Comparison of ENCODE assay signal across 16 mouse cellular contexts in the genomic region with DNA sequence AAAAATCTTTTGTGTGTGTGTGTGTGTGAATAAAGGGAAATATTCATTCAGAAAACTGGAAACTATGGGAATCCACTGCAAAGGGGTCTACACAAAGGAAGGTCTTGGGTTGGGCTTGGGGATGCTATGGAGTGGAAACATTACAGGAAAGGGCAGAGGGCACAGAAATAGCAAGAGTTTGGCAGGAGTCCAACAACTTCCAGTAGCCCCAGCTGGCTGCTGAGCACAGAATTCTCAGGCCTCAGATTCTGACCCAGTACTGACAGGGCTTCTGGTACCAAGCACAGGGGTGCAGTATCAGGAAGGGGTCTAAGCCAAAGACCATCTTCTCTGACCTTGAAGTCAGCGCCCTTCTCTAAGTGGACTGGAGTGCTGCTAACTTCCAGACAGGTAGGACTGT.
DNase-seq lines count a peak whose midpoint lies in the region; ATAC-seq and TF ChIP-seq lines count a peak whose summit lies in the region.
"Had no signal": no experiment of that assay in that cellular context is flagged by ENCODE, and none has a peak within 500 bp of the region (broad histone marks: within the 10 kb centered on the region; RNA-seq: fewer than 3 reads in every experiment).

No protein-coding gene starts in this region.

- H3K9me3 ChIP-seq in heart, embryonic 10.5 days = no peaks in the 10 kb centered on the region
- H3K9me3 ChIP-seq in lung, embryonic 14.5 days (ENCODE audit: low read depth, low read length) = no peaks in the 10 kb centered on the region
- no peaks in the 10 kb centered on the region for H3K9me3 ChIP-seq in forebrain, embryonic 15.5 days
- H3K9me3 ChIP-seq: embryonic facial prominence, embryonic 15.5 days; forebrain, embryonic 13.5 days; G1E; hindbrain, embryonic 13.5 days had no signal

- intact Hi-C loops in heart, adult 2 months (cut with DNase I) = no loop called here

- no peaks in the 10 kb centered on the region for H3K36me3 ChIP-seq in heart, embryonic 10.5 days
- no peaks in the 10 kb centered on the region for H3K36me3 ChIP-seq in heart, adult 2 months (ENCODE audit: control insufficient read depth, insufficient read depth, low read length)
- H3K36me3 ChIP-seq in lung, embryonic 14.5 days (ENCODE audit: insufficient read depth) = no peaks in the 10 kb centered on the region
- no peaks in the 10 kb centered on the region for H3K36me3 ChIP-seq in forebrain, embryonic 15.5 days
- H3K36me3 ChIP-seq: embryonic facial prominence, embryonic 15.5 days; G1E; hindbrain, embryonic 13.5 days had no signal

- peaks cover 52% of the 10 kb centered on the region for H3K4me1 ChIP-seq in heart, embryonic 10.5 days
- peaks cover 3% of the 10 kb centered on the region; the same call in 1 of the 2 replicates for H3K4me1 ChIP-seq in heart, adult 2 months (ENCODE audit: control insufficient read depth, insufficient read depth, low read length)
- peaks cover 24% of the 10 kb centered on the region; the same call in 1 of the 2 replicates for H3K4me1 ChIP-seq in lung, embryonic 14.5 days (ENCODE audit: insufficient read depth)
- H3K4me1 ChIP-seq in forebrain, embryonic 15.5 days = peaks cover 15% of the 10 kb centered on the region

- no peaks in the 10 kb centered on the region for H3K79me2 ChIP-seq in heart, adult 2 months (replicated peaks; ENCODE audit: control insufficient read depth, insufficient read depth, low read length)

- peak; percentile 29; the same call in 1 of the 2 replicates for ATAC-seq in lung, embryonic 14.5 days (ENCODE audit: insufficient read depth)
- no peak for ATAC-seq in forebrain, embryonic 15.5 days (replicated peaks)
- ATAC-seq: forebrain, embryonic 13.5 days; lung, postnatal 0 days had no signal

- H3K27me3 ChIP-seq in heart, embryonic 10.5 days (ENCODE audit: insufficient read depth, poor library complexity, severe bottlenecking) = 0 out of 2 replicates have a peak, but pooled peaks cover 4% of the 10 kb centered on the region
- no peaks in the 10 kb centered on the region for H3K27me3 ChIP-seq in heart, adult 2 months (ENCODE audit: control insufficient read depth, insufficient read depth, low read length)
- H3K27me3 ChIP-seq in lung, embryonic 14.5 days (ENCODE audit: insufficient read depth, low read length) = no peaks in the 10 kb centered on the region
- H3K27me3 ChIP-seq in forebrain, embryonic 15.5 days = no peaks in the 10 kb centered on the region
- H3K27me3 ChIP-seq: embryonic facial prominence, embryonic 15.5 days; forebrain, embryonic 13.5 days; hindbrain, embryonic 13.5 days had no signal

- no peak for TF ChIP-seq EP300 in heart, adult 2 months (IDR thresholded peaks at IDR 0.05; ENCODE audit: insufficient read depth, low read depth, low read length)

- TF ChIP-seq POLR2A in heart, adult 2 months (IDR thresholded peaks at IDR 0.05; ENCODE audit: insufficient read depth, low read depth, low read length) = no peak

- H3K9ac ChIP-seq in heart, adult 2 months (ENCODE audit: low read depth, low read length) = no peak overlapping the region
- H3K9ac ChIP-seq in lung, embryonic 14.5 days = no peak overlapping the region
- H3K9ac ChIP-seq in forebrain, embryonic 15.5 days (replicated peaks) = no peak overlapping the region
- H3K9ac ChIP-seq: embryonic facial prominence, embryonic 15.5 days; forebrain, embryonic 13.5 days; hindbrain, embryonic 13.5 days had no signal

- no peak overlapping the region for H3K4me2 ChIP-seq in lung, embryonic 14.5 days
- no peak overlapping the region for H3K4me2 ChIP-seq in forebrain, embryonic 15.5 days (replicated peaks)
- H3K4me2 ChIP-seq: embryonic facial prominence, embryonic 15.5 days; forebrain, embryonic 13.5 days; hindbrain, embryonic 13.5 days had no signal

- no peak overlapping the region for H3K4me3 ChIP-seq in heart, embryonic 10.5 days
- H3K4me3 ChIP-seq in heart, adult 2 months = no peak overlapping the region
- no peak overlapping the region for H3K4me3 ChIP-seq in lung, embryonic 14.5 days (ENCODE audit: low read depth, low read length)
- H3K4me3 ChIP-seq in forebrain, embryonic 15.5 days = no peak overlapping the region
- H3K4me3 ChIP-seq: embryonic facial prominence, embryonic 15.5 days; forebrain, embryonic 13.5 days; hindbrain, embryonic 13.5 days had no signal

- TF ChIP-seq CTCF in heart, adult 2 months (IDR thresholded peaks at IDR 0.05) = no peak
- no peak for TF ChIP-seq CTCF in lung, embryonic 14.5 days (IDR thresholded peaks at IDR 0.05; ENCODE audit: low read depth)

- 81% methylated on average over 1 of the region's 1 CpGs for WGBS in heart, embryonic 10.5 days
- WGBS in heart, adult 2 months = 87% methylated on average over 1 of the region's 1 CpGs
- 64% methylated on average over 1 of the region's 1 CpGs for WGBS in lung, embryonic 14.5 days
- WGBS in forebrain, embryonic 15.5 days = 85% methylated on average over 1 of the region's 1 CpGs

- peak overlapping the region; percentile 65; the same call in 1 of the 2 replicates for H3K27ac ChIP-seq in heart, embryonic 10.5 days
- H3K27ac ChIP-seq in heart, adult 2 months = no peak overlapping the region
- H3K27ac ChIP-seq in lung, embryonic 14.5 days (ENCODE audit: low read depth) = no peak overlapping the region
- no peak overlapping the region for H3K27ac ChIP-seq in forebrain, embryonic 15.5 days (replicated peaks)
- H3K27ac ChIP-seq: embryonic facial prominence, embryonic 15.5 days; forebrain, embryonic 13.5 days; hindbrain, embryonic 13.5 days had no signal

- DNase-seq in heart, embryonic 10.5 days (ENCODE audit: low spot score) = no peak
- no peak for DNase-seq in heart, adult 2 months
- peak; percentile 88 for DNase-seq in lung, embryonic 14.5 days
- DNase-seq in lung, postnatal 4 days = no peak
- peak; percentile 69 for DNase-seq in adipocyte (ENCODE audit: low spot score)
- DNase-seq in retina, embryonic 14.5 days (ENCODE audit: low spot score) = peak; percentile 71
- no peak for DNase-seq in layer of hippocampus, postnatal 36 days
- DNase-seq: gastrocnemius, postnatal 10 days; liver; spleen, adult 18-20 months had no signal

Comparison
In these comparisons a context has a peak if more than half of its experiments do, and no peak if none do; other contexts are left out.
1. DNase-seq: peak in lung, embryonic 14.5 days (single experiment), adipocyte (single experiment) and retina, embryonic 14.5 days (single experiment); none in heart, embryonic 10.5 days (single experiment), heart, adult 2 months (0 of 2), lung, postnatal 4 days (0 of 2) and layer of hippocampus, postnatal 36 days (0 of 2).